Mouse (Mus musculus): ENCODE data around the gene Uck1. TPM values are rescaled to one million over a fixed set of nuclear protein-coding genes. Genes with fewer than 3 reads are reported as not detected.

Uck1 gene
- 89.7 and 106 TPM in 2 replicates for polyA plus RNA-seq (2015; fragmentation: Nextera tagmentation; extraction: Ambion mirVana)

DNA sequence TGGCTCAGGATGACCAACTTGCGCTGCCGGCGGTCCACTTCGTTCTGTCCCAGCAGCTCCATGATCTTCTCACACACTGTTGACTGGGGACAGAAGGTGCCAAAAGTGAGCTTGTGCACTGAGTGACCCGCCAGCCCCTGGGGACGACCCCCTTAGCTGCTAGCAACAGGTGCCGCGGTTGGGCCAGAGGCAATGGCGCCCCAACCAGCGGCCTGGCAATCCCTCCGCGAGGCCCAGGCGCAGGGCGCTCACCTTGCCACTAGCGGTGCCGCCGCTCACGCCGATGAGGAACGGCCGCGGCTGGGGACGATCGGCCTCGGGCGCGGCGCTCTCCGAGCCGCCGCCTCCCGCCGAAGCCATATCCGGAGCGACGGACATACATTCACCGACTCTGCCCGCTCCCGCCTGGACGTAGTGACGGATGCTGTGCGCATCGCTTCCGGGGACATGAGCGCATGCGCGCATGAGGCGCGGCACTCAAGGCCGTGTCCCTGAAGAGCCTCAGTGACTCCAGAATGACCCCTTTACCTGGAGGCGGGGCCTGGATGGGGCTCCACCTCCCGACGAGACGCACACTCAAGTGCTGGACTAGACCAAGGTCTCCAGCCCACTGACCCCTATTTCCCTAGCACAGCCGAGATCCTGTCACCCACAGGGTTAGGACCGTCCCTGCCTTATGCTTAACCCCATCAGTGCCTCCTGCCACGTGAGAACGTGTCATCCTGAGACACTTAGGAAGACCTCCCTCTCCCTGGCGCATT, at the start of gene Uck1:
TSS of gene Uck1 (minus strand) at position 503 of the 761 bp plus-strand sequence.

DNA sequence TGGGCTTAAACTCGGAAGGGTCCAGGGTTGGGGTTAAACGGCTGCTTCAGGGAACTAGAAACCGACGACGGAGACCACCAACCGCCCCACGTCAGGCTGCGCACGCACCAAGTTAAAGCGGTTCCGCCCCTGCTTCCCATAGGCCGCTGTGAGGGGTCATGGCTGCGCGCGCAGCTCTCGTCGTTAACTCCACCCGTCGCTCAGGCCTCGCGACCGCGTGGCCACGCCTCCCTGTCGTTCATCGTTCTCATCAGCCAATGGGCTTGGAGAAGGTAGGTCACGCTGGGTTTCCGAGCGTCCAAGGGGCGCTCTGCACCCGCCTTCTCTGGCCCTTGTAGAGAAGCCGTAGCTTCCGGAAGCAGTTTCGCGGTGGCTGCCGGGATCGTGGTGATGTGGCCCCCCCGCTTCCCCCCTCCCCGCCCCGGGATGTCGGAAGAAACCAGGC, 28.0 kb upstream of the Uck1 start, which contains the start of gene Swi5:
TSS of gene Swi5 (minus strand) at position 153 of the 445 bp plus-strand sequence.

DNA sequence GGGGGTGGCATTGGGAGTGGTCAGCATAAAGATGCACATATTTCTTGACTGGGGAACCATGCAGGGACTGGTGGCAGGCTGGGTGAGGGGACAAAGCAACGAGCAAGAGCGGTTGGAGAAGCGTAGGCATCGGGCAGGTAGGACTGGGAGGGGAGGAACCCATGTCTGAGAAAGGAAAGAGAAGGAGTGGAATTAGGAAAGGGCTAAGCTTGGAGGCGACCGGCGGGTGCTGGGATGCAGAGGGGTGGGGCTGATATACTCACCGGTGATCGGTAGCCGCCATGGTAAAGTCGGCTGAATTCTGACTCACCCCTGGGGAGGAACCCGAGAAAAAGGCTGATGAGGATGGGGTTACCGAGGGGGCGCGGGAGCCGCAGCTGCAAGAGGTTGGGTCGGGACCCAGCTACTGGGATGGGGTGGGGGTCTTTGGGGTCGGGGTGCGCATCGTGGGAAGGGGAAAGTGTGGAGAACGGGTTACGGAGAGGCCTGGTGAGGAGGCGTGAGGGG, 27.4 kb upstream of the Uck1 start, which contains the start of gene Golga2:
TSS of gene Golga2 (plus strand) at position 51 of the 507 bp plus-strand sequence.

GRCm38 (mm10) chr2:32235886-32236759, 23.8 kb downstream of the Uck1 start, which contains the start of gene Pomt1:
Pomt1 (plus strand) TSS chr2:32236590.

Other genes starting within 250 kb of the Uck1 start
- 0.71 and 0.75 TPM in 2 replicates for gene Fam78a, start 175.3 kb downstream of the Uck1 start, polyA plus RNA-seq (2015; fragmentation: Nextera tagmentation; extraction: Ambion mirVana)
- gene Plpp7, start 164.6 kb downstream of the Uck1 start, polyA plus RNA-seq (2015; fragmentation: Nextera tagmentation; extraction: Ambion mirVana), result 31.2 TPM in 2 replicates
- 49.8 and 72.2 TPM in 2 replicates for gene Prrc2b, start 109.1 kb downstream of the Uck1 start, polyA plus RNA-seq (2015; fragmentation: Nextera tagmentation; extraction: Ambion mirVana)
- 20.3 and 22.4 TPM in 2 replicates for gene Pomt1, start 23.6 kb downstream of the Uck1 start, polyA plus RNA-seq (2015; fragmentation: Nextera tagmentation; extraction: Ambion mirVana)
- 22.7 and 26.8 TPM in 2 replicates for gene Golga2, start 27.2 kb upstream of the Uck1 start, polyA plus RNA-seq (2015; fragmentation: Nextera tagmentation; extraction: Ambion mirVana)
- 488 and 494 TPM in 2 replicates for gene Swi5, start 27.9 kb upstream of the Uck1 start, polyA plus RNA-seq (2015; fragmentation: Nextera tagmentation; extraction: Ambion mirVana)
- gene Ciz1, start 92.2 kb upstream of the Uck1 start, polyA plus RNA-seq (2015; fragmentation: Nextera tagmentation; extraction: Ambion mirVana), result 28.7 and 35.2 TPM in 2 replicates
- 148 and 151 TPM in 2 replicates for gene Dnm1, start 93.2 kb upstream of the Uck1 start, polyA plus RNA-seq (2015; fragmentation: Nextera tagmentation; extraction: Ambion mirVana)
- gene 1110008P14Rik, start 121.8 kb upstream of the Uck1 start, polyA plus RNA-seq (2015; fragmentation: Nextera tagmentation; extraction: Ambion mirVana), result 300 and 324 TPM in 2 replicates
- 1.2 and 2.4 TPM in 2 replicates for gene Lcn2, start 128.1 kb upstream of the Uck1 start, polyA plus RNA-seq (2015; fragmentation: Nextera tagmentation; extraction: Ambion mirVana)
- 65.6 and 72.8 TPM in 2 replicates for gene Ptges2, start 135.7 kb upstream of the Uck1 start, polyA plus RNA-seq (2015; fragmentation: Nextera tagmentation; extraction: Ambion mirVana)
- 3.4 and 4.1 TPM in 2 replicates for gene Naif1, start 190.3 kb upstream of the Uck1 start, polyA plus RNA-seq (2015; fragmentation: Nextera tagmentation; extraction: Ambion mirVana)
- 45.4 and 50.9 TPM in 2 replicates for gene Slc25a25, start 191.3 kb upstream of the Uck1 start, polyA plus RNA-seq (2015; fragmentation: Nextera tagmentation; extraction: Ambion mirVana)